Mouse (Mus musculus): ENCODE measurements around the gene Dlg2. TPM values are rescaled to one million over a fixed set of nuclear protein-coding genes. Genes with fewer than 3 reads are reported as not detected.

Gene Dlg2
- polyA plus RNA-seq, 1 experiment from 2014 or later: 0.51 TPM

- Histone ChIP-seq H3K36me3 (ENCODE audit: control insufficient read depth, insufficient read depth) (no peaks in the 10 kb centered on the region), H3K9ac (ENCODE audit: low read depth, low read length) (no peak overlapping the region), H3K27me3 (ENCODE audit: control insufficient read depth, insufficient read depth, low read depth, low read length) (no peaks in the 10 kb centered on the region), H3K9me3 (replicated peaks; ENCODE audit: control insufficient read depth, low read length) (no peaks in the 10 kb centered on the region), H3K4me2 (ENCODE audit: low read depth, low read length) (no peak overlapping the region), H3K4me1 (ENCODE audit: control insufficient read depth, low read depth, low read length) (no peaks in the 10 kb centered on the region), H3K27ac (ENCODE audit: low read length) (no peak overlapping the region), H3K4me3 (ENCODE audit: low read depth, low read length) (no peak overlapping the region)
- no peak for ATAC-seq (ENCODE audit: low read depth)
- 38% methylated on average over 2 of the region's 3 CpGs for whole genome bisulfite sequencing (ENCODE audit: insufficient replicate concordance)
These were observed 1611.0 kb downstream of the Dlg2 start for GRCm38 (mm10) chr7:92087429-92087828.

DNA sequence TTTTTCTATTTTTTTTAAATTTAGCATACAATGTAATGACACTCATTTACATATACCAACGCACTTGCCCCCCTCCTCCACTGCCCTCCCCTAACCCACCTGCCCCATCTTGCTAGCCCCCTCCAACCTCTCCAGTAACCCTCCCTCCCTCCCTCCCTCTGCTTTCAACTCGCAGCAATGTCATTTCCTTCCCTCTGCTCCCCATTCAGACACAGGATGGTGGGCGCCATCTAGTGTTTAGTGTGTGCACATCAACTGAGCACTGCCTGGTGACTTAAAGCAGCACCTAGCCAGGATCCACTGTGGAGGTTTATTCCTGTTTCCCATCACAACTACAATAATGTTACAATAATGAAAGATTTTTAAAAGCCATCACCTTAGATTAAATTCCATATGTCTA lies 1617.4 kb downstream of the Dlg2 start:
- H3K27ac ChIP-seq (ENCODE audit: low read length): no peak overlapping the region
- H3K36me3 ChIP-seq (ENCODE audit: control insufficient read depth, insufficient read depth): no peaks in the 10 kb centered on the region
- no peaks in the 10 kb centered on the region for H3K4me1 ChIP-seq (ENCODE audit: control insufficient read depth, low read depth, low read length)
- H3K27me3 ChIP-seq (ENCODE audit: control insufficient read depth, insufficient read depth, low read depth, low read length): no peaks in the 10 kb centered on the region
- H3K9me3 ChIP-seq (replicated peaks; ENCODE audit: control insufficient read depth, low read length): no peaks in the 10 kb centered on the region
- ATAC-seq (ENCODE audit: low read depth): no peak
- no peak overlapping the region for H3K9ac ChIP-seq (ENCODE audit: low read depth, low read length)
- no peak overlapping the region for H3K4me3 ChIP-seq (ENCODE audit: low read depth, low read length)
- WGBS (ENCODE audit: insufficient replicate concordance): 4% methylated on average over 3 of the region's 3 CpGs
- no peak overlapping the region for H3K4me2 ChIP-seq (ENCODE audit: low read depth, low read length)

DNA sequence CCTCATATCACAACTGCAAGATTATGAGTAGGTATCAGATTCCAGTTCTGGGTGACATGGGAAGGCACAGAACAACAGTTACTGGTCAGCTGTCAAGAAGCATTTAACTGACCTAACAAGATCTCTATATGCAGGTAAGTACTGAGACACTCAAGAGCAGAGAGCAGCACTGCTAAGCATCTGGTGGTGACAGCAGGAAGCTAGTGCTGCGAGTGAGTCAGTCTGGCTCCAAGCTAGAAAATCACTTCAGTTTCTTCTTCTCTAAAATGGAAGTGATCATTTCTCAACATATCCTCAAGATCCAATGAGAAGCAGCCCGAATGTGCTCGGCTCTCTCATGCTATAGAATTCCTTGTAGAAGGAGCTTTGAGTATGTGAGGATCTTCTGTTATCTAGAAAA lies 1618.7 kb downstream of the Dlg2 start:
- Histone ChIP-seq H3K4me3 (ENCODE audit: low read depth, low read length) (no peak overlapping the region), H3K4me1 (ENCODE audit: control insufficient read depth, low read depth, low read length) (no peaks in the 10 kb centered on the region), H3K9ac (ENCODE audit: low read depth, low read length) (no peak overlapping the region), H3K36me3 (ENCODE audit: control insufficient read depth, insufficient read depth) (no peaks in the 10 kb centered on the region), H3K9me3 (replicated peaks; ENCODE audit: control insufficient read depth, low read length) (no peaks in the 10 kb centered on the region), H3K4me2 (ENCODE audit: low read depth, low read length) (no peak overlapping the region), H3K27ac (ENCODE audit: low read length) (no peak overlapping the region), H3K27me3 (ENCODE audit: control insufficient read depth, insufficient read depth, low read depth, low read length) (no peaks in the 10 kb centered on the region)
- no peak for ATAC-seq (ENCODE audit: low read depth)
- WGBS (ENCODE audit: insufficient replicate concordance): 47% methylated on average over 3 of the region's 3 CpGs

DNA sequence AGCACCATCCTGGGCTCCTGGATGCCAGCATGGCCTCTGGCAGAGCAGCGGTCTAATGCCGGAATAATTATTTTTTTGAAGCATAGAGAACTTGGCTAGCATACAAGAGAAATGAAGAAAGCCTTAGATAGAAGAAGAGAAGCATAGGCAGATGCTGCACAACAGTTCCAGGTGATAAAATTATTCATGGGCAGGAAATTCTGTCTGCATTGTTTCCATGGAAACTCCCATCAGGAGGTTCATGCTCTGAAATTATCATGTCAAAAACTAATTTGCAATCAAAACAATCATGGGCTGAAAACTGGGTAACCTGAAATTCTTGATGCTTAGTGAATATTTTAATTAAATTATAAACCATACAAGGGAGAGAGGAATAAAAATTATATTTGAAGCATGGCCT lies 1624.4 kb downstream of the Dlg2 start:
- H3K4me3 ChIP-seq (ENCODE audit: low read depth, low read length): no peak overlapping the region
- H3K9me3 ChIP-seq (replicated peaks; ENCODE audit: control insufficient read depth, low read length): no peaks in the 10 kb centered on the region
- no peaks in the 10 kb centered on the region for H3K4me1 ChIP-seq (ENCODE audit: control insufficient read depth, low read depth, low read length)
- H3K36me3 ChIP-seq (ENCODE audit: control insufficient read depth, insufficient read depth): no peaks in the 10 kb centered on the region
- ATAC-seq (ENCODE audit: low read depth): no peak
- H3K4me2 ChIP-seq (ENCODE audit: low read depth, low read length): no peak overlapping the region
- H3K27ac ChIP-seq (ENCODE audit: low read length): no peak overlapping the region
- no peak overlapping the region for H3K9ac ChIP-seq (ENCODE audit: low read depth, low read length)
- WGBS (ENCODE audit: insufficient replicate concordance): 73% methylated on average over 2 of the region's 2 CpGs
- H3K27me3 ChIP-seq (ENCODE audit: control insufficient read depth, insufficient read depth, low read depth, low read length): no peaks in the 10 kb centered on the region

- Histone ChIP-seq H3K4me1 (ENCODE audit: control insufficient read depth, low read depth, low read length) (no peaks in the 10 kb centered on the region), H3K36me3 (ENCODE audit: control insufficient read depth, insufficient read depth) (no peaks in the 10 kb centered on the region), H3K27me3 (ENCODE audit: control insufficient read depth, insufficient read depth, low read depth, low read length) (no peaks in the 10 kb centered on the region), H3K9me3 (replicated peaks; ENCODE audit: control insufficient read depth, low read length) (no peaks in the 10 kb centered on the region), H3K4me2 (ENCODE audit: low read depth, low read length) (no peak overlapping the region), H3K4me3 (ENCODE audit: low read depth, low read length) (no peak overlapping the region), H3K27ac (ENCODE audit: low read length) (no peak overlapping the region), H3K9ac (ENCODE audit: low read depth, low read length) (no peak overlapping the region)
- WGBS (ENCODE audit: insufficient replicate concordance): 15% methylated on average over 4 of the region's 4 CpGs
- no peak for ATAC-seq (ENCODE audit: low read depth)
These were observed 1626.5 kb downstream of the Dlg2 start for GRCm38 (mm10) chr7:92102892-92103543.

DNA sequence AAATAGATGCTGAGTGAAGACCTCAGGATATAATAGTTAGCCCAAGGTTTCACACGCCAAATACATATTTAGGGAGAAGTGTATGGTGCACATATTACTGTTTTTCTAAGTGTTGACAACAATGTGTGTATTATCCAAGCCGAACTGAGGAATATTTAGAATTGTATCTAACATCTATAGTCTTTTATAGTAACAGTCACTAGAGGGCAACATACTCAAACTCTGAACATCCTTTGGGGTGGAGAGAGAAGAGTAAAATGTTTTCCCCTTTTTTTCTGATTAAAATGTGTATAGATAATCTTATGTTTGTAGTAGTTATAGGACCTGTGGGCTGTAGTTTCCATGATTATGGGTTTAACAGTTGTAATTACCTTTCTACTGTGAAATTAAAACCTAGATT lies 1629.0 kb downstream of the Dlg2 start:
- WGBS (ENCODE audit: insufficient replicate concordance): 29% methylated on average over 2 of the region's 2 CpGs
- no peak overlapping the region for H3K4me3 ChIP-seq (ENCODE audit: low read depth, low read length)
- H3K27ac ChIP-seq (ENCODE audit: low read length): no peak overlapping the region
- no peaks in the 10 kb centered on the region for H3K36me3 ChIP-seq (ENCODE audit: control insufficient read depth, insufficient read depth)
- no peaks in the 10 kb centered on the region for H3K9me3 ChIP-seq (replicated peaks; ENCODE audit: control insufficient read depth, low read length)
- ATAC-seq (ENCODE audit: low read depth): no peak
- no peak overlapping the region for H3K4me2 ChIP-seq (ENCODE audit: low read depth, low read length)
- H3K27me3 ChIP-seq (ENCODE audit: control insufficient read depth, insufficient read depth, low read depth, low read length): no peaks in the 10 kb centered on the region
- H3K4me1 ChIP-seq (ENCODE audit: control insufficient read depth, low read depth, low read length): no peaks in the 10 kb centered on the region
- no peak overlapping the region for H3K9ac ChIP-seq (ENCODE audit: low read depth, low read length)

DNA sequence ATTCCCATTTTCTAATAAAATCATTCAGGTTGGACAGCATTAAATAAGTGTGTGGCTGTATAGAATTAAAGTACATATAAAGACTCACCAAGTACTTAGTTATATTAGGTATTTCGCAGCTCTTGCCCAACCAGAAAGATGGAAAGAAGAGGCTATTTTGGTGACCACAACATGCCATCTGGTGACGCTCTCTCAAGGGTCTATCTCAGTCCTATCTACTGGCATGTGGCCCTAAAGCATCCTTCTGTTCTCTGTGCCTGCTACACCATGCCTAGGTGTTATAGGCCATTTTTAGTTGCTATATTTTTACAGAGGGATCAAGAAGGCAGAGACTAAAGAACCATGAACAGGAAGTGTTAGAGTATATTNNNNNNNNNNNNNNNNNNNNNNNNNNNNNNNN lies 1629.5 kb downstream of the Dlg2 start:
- ATAC-seq (ENCODE audit: low read depth): no peak
- 52% methylated on average over 2 of the region's 2 CpGs for WGBS (ENCODE audit: insufficient replicate concordance)
- no peak overlapping the region for H3K4me2 ChIP-seq (ENCODE audit: low read depth, low read length)

GRCm38 (mm10) chr7:92113065-92113464 lies 1636.6 kb downstream of the Dlg2 start:
- 60% methylated on average over 4 of the region's 4 CpGs for WGBS (ENCODE audit: insufficient replicate concordance)

More for the DNA sequence above, 1629.5 kb downstream of the Dlg2 start:
- H3K9me3 ChIP-seq (replicated peaks; ENCODE audit: control insufficient read depth, low read length): no peaks in the 10 kb centered on the region
- no peaks in the 10 kb centered on the region for H3K4me1 ChIP-seq (ENCODE audit: control insufficient read depth, low read depth, low read length)
- no peaks in the 10 kb centered on the region for H3K36me3 ChIP-seq (ENCODE audit: control insufficient read depth, insufficient read depth)
- H3K27ac ChIP-seq (ENCODE audit: low read length): no peak overlapping the region
- H3K4me3 ChIP-seq (ENCODE audit: low read depth, low read length): no peak overlapping the region
- no peaks in the 10 kb centered on the region for H3K27me3 ChIP-seq (ENCODE audit: control insufficient read depth, insufficient read depth, low read depth, low read length)
- H3K9ac ChIP-seq (ENCODE audit: low read depth, low read length): no peak overlapping the region

GRCm38 (mm10) chr7:92115237-92115871 lies 1638.9 kb downstream of the Dlg2 start:
- Histone ChIP-seq H3K9ac (ENCODE audit: low read depth, low read length) (no peak overlapping the region), H3K4me1 (ENCODE audit: control insufficient read depth, low read depth, low read length) (no peaks in the 10 kb centered on the region), H3K9me3 (replicated peaks; ENCODE audit: control insufficient read depth, low read length) (no peaks in the 10 kb centered on the region), H3K4me3 (ENCODE audit: low read depth, low read length) (no peak overlapping the region), H3K4me2 (ENCODE audit: low read depth, low read length) (no peak overlapping the region), H3K36me3 (ENCODE audit: control insufficient read depth, insufficient read depth) (no peaks in the 10 kb centered on the region), H3K27me3 (ENCODE audit: control insufficient read depth, insufficient read depth, low read depth, low read length) (no peaks in the 10 kb centered on the region), H3K27ac (ENCODE audit: low read length) (no peak overlapping the region)
- no peak for ATAC-seq (ENCODE audit: low read depth)
- 66% methylated on average over 5 of the region's 5 CpGs for WGBS (ENCODE audit: insufficient replicate concordance)

More at GRCm38 (mm10) chr7:92113065-92113464, 1636.6 kb downstream of the Dlg2 start:
- Histone ChIP-seq H3K27ac (ENCODE audit: low read length) (no peak overlapping the region), H3K4me3 (ENCODE audit: low read depth, low read length) (no peak overlapping the region), H3K36me3 (ENCODE audit: control insufficient read depth, insufficient read depth) (no peaks in the 10 kb centered on the region), H3K9ac (ENCODE audit: low read depth, low read length) (no peak overlapping the region), H3K9me3 (replicated peaks; ENCODE audit: control insufficient read depth, low read length) (no peaks in the 10 kb centered on the region), H3K4me2 (ENCODE audit: low read depth, low read length) (no peak overlapping the region), H3K4me1 (ENCODE audit: control insufficient read depth, low read depth, low read length) (no peaks in the 10 kb centered on the region), H3K27me3 (ENCODE audit: control insufficient read depth, insufficient read depth, low read depth, low read length) (no peaks in the 10 kb centered on the region)
- no peak for ATAC-seq (ENCODE audit: low read depth)

Data from liver, embryonic 16.5 days (tissue).